Mouse (Mus musculus): ENCODE data around the gene Eln. TPM values are rescaled to one million over a fixed set of nuclear protein-coding genes. Genes with fewer than 3 reads are reported as not detected.

Gene Eln
- total and polyA plus RNA-seq, 3 experiments = not detected

DNA sequence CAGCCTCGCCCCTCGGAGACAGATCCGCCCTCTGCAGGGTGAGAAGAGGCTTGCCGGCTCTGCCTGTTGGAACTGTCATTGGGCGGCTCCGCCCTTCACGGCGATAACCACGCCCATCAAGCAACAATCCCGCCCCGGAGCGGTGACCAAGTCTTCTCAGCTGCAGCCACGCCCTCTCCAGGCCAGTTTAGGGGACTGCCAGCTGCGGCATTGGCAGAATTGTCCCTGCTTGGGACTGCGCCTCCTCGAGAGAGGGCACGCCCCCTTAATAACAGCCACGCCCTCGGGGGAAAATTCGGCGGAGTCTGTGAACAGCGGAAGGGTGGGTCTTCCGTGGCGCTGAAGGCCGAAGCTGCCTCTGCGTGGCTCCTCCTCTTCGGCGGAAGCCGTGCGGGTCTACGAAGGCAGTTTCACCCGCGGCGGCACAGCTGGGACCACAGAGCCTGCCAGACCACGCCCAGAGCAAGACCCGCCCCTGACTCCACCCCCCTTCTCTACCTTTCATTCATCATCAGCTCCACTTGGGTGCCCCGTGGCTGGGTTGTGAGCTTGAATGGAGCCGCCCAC is 58.3 kb downstream of the Eln start:
- no peaks in the 10 kb centered on the region for H3K9me3 ChIP-seq (replicated peaks; ENCODE audit: low read length)
- no peak for TF ChIP-seq GABPA (IDR thresholded peaks at IDR 0.05; ENCODE audit: insufficient replicate concordance, low read depth, low read length)
- peak; percentile 24 for TF ChIP-seq POLR2A (IDR thresholded peaks at IDR 0.05; ENCODE audit: low read depth, low read length)
- TF ChIP-seq ELF1 (IDR thresholded peaks at IDR 0.05; ENCODE audit: low read depth, low read length) = peak; percentile 76
- TF ChIP-seq MAX (IDR thresholded peaks at IDR 0.05; ENCODE audit: low read length) = peak; percentile 12
- peak in 1 of 2 experiments; percentile 59; a peak in 2 of 4 replicates for TF ChIP-seq CTCF (conservative IDR thresholded peaks at IDR 0.05 in 1 of 2, IDR thresholded peaks at IDR 0.05 in 1 of 2; ENCODE audit: low read depth in 2 of 2, low read length in 2 of 2)
- peak; percentile 20 for TF ChIP-seq RAD21 (IDR thresholded peaks at IDR 0.05; ENCODE audit: low read depth, low read length)
- TF ChIP-seq JUN (IDR thresholded peaks at IDR 0.05; ENCODE audit: insufficient read depth, low read depth, low read length) = no peak
- 0 out of 2 replicates have a peak, but pooled peaks have one; percentile 9 for TF ChIP-seq BHLHE40 (IDR thresholded peaks at IDR 0.05; ENCODE audit: low read depth, low read length)
- peak; percentile 82 for TF ChIP-seq NRF1 (IDR thresholded peaks at IDR 0.05; ENCODE audit: low read depth, low read length)
- TF ChIP-seq ETS1 (conservative IDR thresholded peaks at IDR 0.05; ENCODE audit: low read depth, low read length) = no peak; the same call in 1 of the 2 replicates
- TF ChIP-seq HCFC1 (IDR thresholded peaks at IDR 0.05; ENCODE audit: low read depth, low read length) = peak; percentile 34; the same call in 1 of the 2 replicates
- H3K27ac ChIP-seq (ENCODE audit: insufficient read depth, low read depth) = no peak overlapping the region
- in situ Hi-C loops (cut with MboI; ENCODE audit: low pct_ligation_motif_present, low pct_unique_long_range_greater_than_20kb, low sequenced_read_pairs) (loop anchor here (5.0 kb wide), 1 partner anchor 42 kb away; no protein-coding TSS in a partner anchor), dilution Hi-C loops (cut with MboI; ENCODE audit: extremely low pct_ligation_motif_present, extremely low pct_unique_long_range_greater_than_20kb, low sequenced_read_pairs) (no loop called here)
- peak; percentile 99 for DNase-seq (ENCODE audit: extremely low read depth)
- no peaks in the 10 kb centered on the region for H3K27me3 ChIP-seq (replicated peaks)
- H3K4me3 ChIP-seq (replicated peaks in 1 of 3; ENCODE audit: low read depth in 2 of 3, low read length in 2 of 3, poor library complexity in 1 of 3) = peak overlapping the region; percentile 27 to 48 (median 44)
- H3K36me3 ChIP-seq (replicated peaks in 1 of 2; ENCODE audit: control insufficient read depth in 1 of 2, insufficient read depth in 1 of 2, low read length in 1 of 2) = peaks cover 0 to 26% of the 10 kb centered on the region in 2 experiments
- H3K4me2 ChIP-seq (ENCODE audit: insufficient read depth, low read depth, poor library complexity, severe bottlenecking) = peak overlapping the region; percentile 86
- H3K9ac ChIP-seq (ENCODE audit: insufficient read depth, low read depth) = peak overlapping the region; percentile 20; the same call in 1 of the 2 replicates
- H3K4me1 ChIP-seq (ENCODE audit: control insufficient read depth in 1 of 2, insufficient read depth in 2 of 2) = peaks cover 3 to 20% of the 10 kb centered on the region in 2 experiments; a peak in 2 of 4 replicates
- H3K79me2 ChIP-seq (replicated peaks; ENCODE audit: control insufficient read depth, extremely low read depth, insufficient read depth, poor library complexity, severe bottlenecking) = no peaks in the 10 kb centered on the region

DNA sequence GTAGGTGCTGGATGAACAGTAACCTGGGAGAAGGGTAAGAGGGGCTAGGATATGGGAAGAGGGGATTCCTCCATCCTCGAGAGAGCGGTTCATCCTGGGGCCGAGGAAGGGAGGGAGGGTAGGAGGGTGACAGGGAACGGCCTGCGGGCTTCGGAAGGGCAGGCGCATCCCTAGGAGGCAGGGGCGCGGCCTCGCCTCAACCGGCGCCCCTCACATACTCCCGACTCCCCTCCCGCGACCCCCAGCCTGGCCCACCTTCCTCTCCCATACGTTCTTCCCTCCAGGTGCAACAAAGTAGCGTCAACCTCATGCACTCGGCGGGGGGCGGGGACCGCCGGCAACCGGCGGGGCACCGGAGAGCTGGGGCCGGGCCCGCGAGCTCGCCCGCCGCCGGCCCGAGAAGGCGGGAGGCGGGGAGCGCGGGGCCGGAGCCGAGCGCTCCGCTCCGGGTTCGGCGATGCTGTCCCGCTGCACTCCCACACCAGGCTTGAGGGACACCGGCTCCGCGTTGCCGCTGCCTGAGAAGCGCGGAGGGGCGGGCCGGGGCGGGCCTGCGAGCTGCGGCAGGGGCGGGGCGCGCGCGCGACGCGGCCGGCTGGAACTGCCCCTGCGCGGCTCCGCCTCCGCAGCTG is 58.9 kb downstream of the Eln start, which contains the start of gene Limk1:
Gene Limk1 (minus strand): TSS at position 513 of the 632 bp plus-strand sequence.
- Histone ChIP-seq H3K9ac (ENCODE audit: insufficient read depth, low read depth) (peak within 1 kb of the TSS; percentile 73), H3K79me2 (replicated peaks; ENCODE audit: control insufficient read depth, extremely low read depth, insufficient read depth, poor library complexity, severe bottlenecking) (no peaks in the 10 kb centered on the region), H3K27ac (ENCODE audit: insufficient read depth, low read depth) (no peak within 1 kb of the TSS), H3K36me3 (replicated peaks in 1 of 2; ENCODE audit: control insufficient read depth in 1 of 2, insufficient read depth in 1 of 2, low read length in 1 of 2) (peaks cover 0 to 28% of the 10 kb centered on the region in 2 experiments), H3K4me1 (ENCODE audit: control insufficient read depth in 1 of 2, insufficient read depth in 2 of 2) (peaks cover 3 to 20% of the 10 kb centered on the region in 2 experiments; a peak in 2 of 4 replicates), H3K4me3 (replicated peaks in 1 of 3; ENCODE audit: low read depth in 2 of 3, low read length in 2 of 3, poor library complexity in 1 of 3) (peak within 1 kb of the TSS; percentile 54 to 70 (median 66)), H3K27me3 (replicated peaks) (no peaks in the 10 kb centered on the region), H3K9me3 (replicated peaks; ENCODE audit: low read length) (no peaks in the 10 kb centered on the region), H3K4me2 (ENCODE audit: insufficient read depth, low read depth, poor library complexity, severe bottlenecking) (peak within 1 kb of the TSS; percentile 91)
- in situ Hi-C loops (cut with MboI; ENCODE audit: low pct_ligation_motif_present, low pct_unique_long_range_greater_than_20kb, low sequenced_read_pairs) = loop anchor here (5.0 kb wide), 1 partner anchor 41 kb away; no protein-coding TSS in a partner anchor
- no peak for DNase-seq (ENCODE audit: extremely low read depth)
- dilution Hi-C loops (cut with MboI; ENCODE audit: extremely low pct_ligation_motif_present, extremely low pct_unique_long_range_greater_than_20kb, low sequenced_read_pairs) = no loop called here
- peak; percentile 55; the same call in 1 of the 2 replicates for TF ChIP-seq POLR2A (IDR thresholded peaks at IDR 0.05; ENCODE audit: low read depth, low read length)
- no peak for TF ChIP-seq KAT2A (IDR thresholded peaks at IDR 0.05; ENCODE audit: insufficient replicate concordance, low read length)

Measured in CH12.LX (cell line).